Mouse (Mus musculus) small intestine, adult 2 months (tissue): ENCODE results near the gene Sox8.

ENCODE experiments used
- CTCF ChIP-seq: fragments of 200-500 bp; IDR thresholded peaks from 2 replicates; pipeline ENCODE4 v1.5.1; 2012; ENCODE audit warnings: low read depth, mild to moderate bottlenecking, control low read depth, inconsistent platforms, low read length, moderate library complexity, mixed read lengths; ENCODE audit not compliant: insufficient replicate concordance, insufficient read length; ENCODE audit errors: extremely low read depth
- POLR2A ChIP-seq: fragments of 200-500 bp; IDR thresholded peaks from 2 replicates; pipeline ENCODE4 v1.6.1; 2012; ENCODE audit warnings: low read depth, mild to moderate bottlenecking, control low read depth, inconsistent platforms, low read length, moderate library complexity

- no peak for TF ChIP-seq CTCF
- no peak for TF ChIP-seq POLR2A
Measured at GRCm38 (mm10) chr17:25597537-25597936, 27.1 kb upstream of the Sox8 start.
